Mouse (Mus musculus): ENCODE data around the gene Krtap14. TPM values are rescaled to one million over a fixed set of nuclear protein-coding genes. Genes with fewer than 3 reads are reported as not detected.

The Krtap14 gene
- total and polyA plus RNA-seq, 3 experiments = not detected

DNA sequence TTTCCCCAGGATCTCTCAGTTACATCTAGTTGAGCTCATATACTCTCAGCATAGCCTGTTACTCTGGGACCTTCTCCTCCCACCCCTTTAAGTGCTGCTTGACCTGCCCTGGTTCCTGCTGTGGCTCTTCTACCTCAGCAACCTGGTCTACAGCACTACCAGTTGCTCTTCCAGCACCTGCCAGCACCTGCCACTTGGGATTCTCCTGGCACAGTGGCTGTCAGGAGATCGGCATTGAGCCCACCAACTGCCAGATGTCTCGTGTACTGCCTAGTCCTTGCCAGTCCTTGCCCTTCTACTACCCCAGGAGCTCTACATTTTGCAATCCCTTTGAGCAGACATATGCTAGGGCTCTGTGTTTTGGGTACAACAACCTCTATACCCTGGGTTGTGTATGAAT is 39.2 kb downstream of the Krtap14 start:
- Histone ChIP-seq H3K4me2 (ENCODE audit: insufficient read depth, low read depth, poor library complexity, severe bottlenecking) (no peak overlapping the region), H3K79me2 (replicated peaks; ENCODE audit: control insufficient read depth, extremely low read depth, insufficient read depth, poor library complexity, severe bottlenecking) (no peaks in the 10 kb centered on the region), H3K27me3 (replicated peaks) (no peaks in the 10 kb centered on the region), H3K4me3 (replicated peaks in 1 of 3; ENCODE audit: low read depth in 2 of 3, low read length in 2 of 3, poor library complexity in 1 of 3) (no peak overlapping the region), H3K4me1 (ENCODE audit: control insufficient read depth in 1 of 2, insufficient read depth in 2 of 2) (no peaks in the 10 kb centered on the region), H3K36me3 (replicated peaks in 1 of 2; ENCODE audit: control insufficient read depth in 1 of 2, insufficient read depth in 1 of 2, low read length in 1 of 2) (no peaks in the 10 kb centered on the region), H3K9me3 (replicated peaks; ENCODE audit: low read length) (peaks cover 43% of the 10 kb centered on the region), H3K9ac (ENCODE audit: insufficient read depth, low read depth) (no peak overlapping the region), H3K27ac (ENCODE audit: insufficient read depth, low read depth) (no peak overlapping the region)
- dilution Hi-C loops (cut with MboI; ENCODE audit: extremely low pct_ligation_motif_present, extremely low pct_unique_long_range_greater_than_20kb, low sequenced_read_pairs) = no loop called here
- DNase-seq (ENCODE audit: extremely low read depth) = no peak
- TF ChIP-seq JUN (IDR thresholded peaks at IDR 0.05; ENCODE audit: insufficient read depth, low read depth, low read length) (no peak), SMC3 (IDR thresholded peaks at IDR 0.05; ENCODE audit: low read depth, low read length) (no peak), ZMIZ1 (IDR thresholded peaks at IDR 0.05; ENCODE audit: low read depth, low read length) (no peak), UBTF (IDR thresholded peaks at IDR 0.05; ENCODE audit: low read depth, low read length) (no peak), ZKSCAN1 (IDR thresholded peaks at IDR 0.05; ENCODE audit: borderline replicate concordance, low read depth, low read length) (no peak), TBP (conservative IDR thresholded peaks at IDR 0.05; ENCODE audit: low read depth, low read length) (no peak), JUND (conservative IDR thresholded peaks at IDR 0.05; ENCODE audit: low read depth, low read length) (no peak), ETS1 (conservative IDR thresholded peaks at IDR 0.05; ENCODE audit: low read depth, low read length) (no peak), MAX (IDR thresholded peaks at IDR 0.05; ENCODE audit: low read length) (no peak), IRF4 (IDR thresholded peaks at IDR 0.05; ENCODE audit: low read depth, low read length) (no peak), MAZ (IDR thresholded peaks at IDR 0.05; ENCODE audit: low read depth, low read length) (no peak), EP300 (IDR thresholded peaks at IDR 0.05; ENCODE audit: low read length) (no peak), RAD21 (IDR thresholded peaks at IDR 0.05; ENCODE audit: low read depth, low read length) (no peak)
- in situ Hi-C loops (cut with MboI; ENCODE audit: low pct_ligation_motif_present, low pct_unique_long_range_greater_than_20kb, low sequenced_read_pairs) = no loop called here

DNA sequence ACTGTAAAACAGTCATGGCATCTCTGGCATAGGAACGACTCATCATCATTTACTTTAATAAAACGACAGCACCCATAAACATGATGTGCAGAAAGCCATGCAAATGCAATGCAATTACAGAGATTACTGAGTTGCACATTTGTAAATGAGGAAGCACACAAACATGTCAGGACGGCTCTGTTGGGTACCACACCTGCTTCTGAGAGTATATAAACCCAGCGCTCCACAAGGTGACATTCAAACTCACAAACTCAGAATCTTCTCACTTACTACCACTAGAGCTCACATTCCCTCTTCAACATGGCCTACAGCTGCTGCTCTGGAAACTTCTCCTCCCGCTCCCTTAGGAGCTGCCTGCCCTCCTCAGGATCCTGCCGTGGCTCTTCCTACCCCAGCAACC is 48.3 kb downstream of the Krtap14 start, which contains the start of gene Gm5965:
Gene Gm5965, plus strand, starts transcription at position 301 of the 400 bp plus-strand sequence.
- Histone ChIP-seq H3K9me3 (replicated peaks; ENCODE audit: low read length) (peaks cover 51% of the 10 kb centered on the region), H3K9ac (ENCODE audit: insufficient read depth, low read depth) (no peak within 1 kb of the TSS), H3K79me2 (replicated peaks; ENCODE audit: control insufficient read depth, extremely low read depth, insufficient read depth, poor library complexity, severe bottlenecking) (no peaks in the 10 kb centered on the region), H3K4me1 (ENCODE audit: control insufficient read depth in 1 of 2, insufficient read depth in 2 of 2) (no peaks in the 10 kb centered on the region), H3K27ac (ENCODE audit: insufficient read depth, low read depth) (no peak within 1 kb of the TSS), H3K36me3 (replicated peaks in 1 of 2; ENCODE audit: control insufficient read depth in 1 of 2, insufficient read depth in 1 of 2, low read length in 1 of 2) (no peaks in the 10 kb centered on the region), H3K4me3 (replicated peaks in 1 of 3; ENCODE audit: low read depth in 2 of 3, low read length in 2 of 3, poor library complexity in 1 of 3) (no peak within 1 kb of the TSS), H3K27me3 (replicated peaks) (no peaks in the 10 kb centered on the region), H3K4me2 (ENCODE audit: insufficient read depth, low read depth, poor library complexity, severe bottlenecking) (no peak within 1 kb of the TSS)
- in situ Hi-C loops (cut with MboI; ENCODE audit: low pct_ligation_motif_present, low pct_unique_long_range_greater_than_20kb, low sequenced_read_pairs) = no loop called here
- dilution Hi-C loops (cut with MboI; ENCODE audit: extremely low pct_ligation_motif_present, extremely low pct_unique_long_range_greater_than_20kb, low sequenced_read_pairs) = no loop called here
- TF ChIP-seq MEF2A (IDR thresholded peaks at IDR 0.05; ENCODE audit: borderline replicate concordance, low read depth, low read length) = no peak
- DNase-seq (ENCODE audit: extremely low read depth) = no peak

DNA sequence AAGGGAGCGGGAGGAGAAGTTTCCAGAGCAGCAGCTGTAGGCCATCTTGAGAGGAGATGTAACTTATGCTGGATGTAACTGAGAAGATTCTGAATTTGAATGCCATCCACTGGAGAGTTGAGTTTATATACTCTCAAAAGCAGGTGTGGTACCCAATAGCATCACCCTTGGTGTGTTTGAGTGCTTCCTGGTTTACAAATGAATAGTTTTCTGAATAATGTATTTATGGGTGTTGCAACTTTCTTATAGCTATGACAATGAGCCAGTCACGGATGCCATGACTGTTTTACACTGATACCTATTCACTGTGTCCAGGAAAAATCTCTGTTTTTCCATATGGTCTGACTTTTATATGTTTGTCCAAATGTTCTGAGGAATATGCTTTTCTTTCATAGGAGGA is 51.8 kb downstream of the Krtap14 start, which contains the start of gene 2310057N15Rik:
Gene 2310057N15Rik, minus strand, starts transcription at position 101 of the 400 bp plus-strand sequence.
- Histone ChIP-seq H3K79me2 (replicated peaks; ENCODE audit: control insufficient read depth, extremely low read depth, insufficient read depth, poor library complexity, severe bottlenecking) (no peaks in the 10 kb centered on the region), H3K36me3 (replicated peaks in 1 of 2; ENCODE audit: control insufficient read depth in 1 of 2, insufficient read depth in 1 of 2, low read length in 1 of 2) (no peaks in the 10 kb centered on the region), H3K27me3 (replicated peaks) (no peaks in the 10 kb centered on the region), H3K4me3 (replicated peaks in 1 of 3; ENCODE audit: low read depth in 2 of 3, low read length in 2 of 3, poor library complexity in 1 of 3) (no peak within 1 kb of the TSS), H3K9me3 (replicated peaks; ENCODE audit: low read length) (peaks cover 39% of the 10 kb centered on the region), H3K4me2 (ENCODE audit: insufficient read depth, low read depth, poor library complexity, severe bottlenecking) (no peak within 1 kb of the TSS), H3K9ac (ENCODE audit: insufficient read depth, low read depth) (no peak within 1 kb of the TSS), H3K27ac (ENCODE audit: insufficient read depth, low read depth) (no peak within 1 kb of the TSS), H3K4me1 (ENCODE audit: control insufficient read depth in 1 of 2, insufficient read depth in 2 of 2) (no peaks in the 10 kb centered on the region)
- TF ChIP-seq ZKSCAN1 (IDR thresholded peaks at IDR 0.05; ENCODE audit: borderline replicate concordance, low read depth, low read length) = no peak
- no peak for TF ChIP-seq SIN3A (IDR thresholded peaks at IDR 0.05; ENCODE audit: low read length)
- no peak for TF ChIP-seq CHD1 (IDR thresholded peaks at IDR 0.05; ENCODE audit: low read depth, low read length)
- TF ChIP-seq MAZ (IDR thresholded peaks at IDR 0.05; ENCODE audit: low read depth, low read length) = no peak
- no peak for TF ChIP-seq CHD2 (IDR thresholded peaks at IDR 0.05; ENCODE audit: low read length)
- TF ChIP-seq MAFK (IDR thresholded peaks at IDR 0.05; ENCODE audit: insufficient replicate concordance, low read length) = no peak
- no peak for TF ChIP-seq USF2 (conservative IDR thresholded peaks at IDR 0.05; ENCODE audit: low read depth, low read length)
- no peak for TF ChIP-seq BHLHE40 (IDR thresholded peaks at IDR 0.05; ENCODE audit: low read depth, low read length)
- no peak for TF ChIP-seq KAT2A (IDR thresholded peaks at IDR 0.05; ENCODE audit: insufficient replicate concordance, low read length)
- no peak for TF ChIP-seq ELF1 (IDR thresholded peaks at IDR 0.05; ENCODE audit: low read depth, low read length)
- no peak for TF ChIP-seq HCFC1 (IDR thresholded peaks at IDR 0.05; ENCODE audit: low read depth, low read length)
- no peak for TF ChIP-seq ETS1 (conservative IDR thresholded peaks at IDR 0.05; ENCODE audit: low read depth, low read length)
- no peak for TF ChIP-seq ZC3H11A (IDR thresholded peaks at IDR 0.05; ENCODE audit: low read depth, low read length)
- no peak for TF ChIP-seq SMC3 (IDR thresholded peaks at IDR 0.05; ENCODE audit: low read depth, low read length)
- no peak for TF ChIP-seq JUN (IDR thresholded peaks at IDR 0.05; ENCODE audit: insufficient read depth, low read depth, low read length)
- TF ChIP-seq ZMIZ1 (IDR thresholded peaks at IDR 0.05; ENCODE audit: low read depth, low read length) = no peak
- no peak for TF ChIP-seq POLR2A (IDR thresholded peaks at IDR 0.05; ENCODE audit: low read depth, low read length)
- no peak for TF ChIP-seq NRF1 (IDR thresholded peaks at IDR 0.05; ENCODE audit: low read depth, low read length)
- TF ChIP-seq IRF4 (IDR thresholded peaks at IDR 0.05; ENCODE audit: low read depth, low read length) = no peak
- no peak for DNase-seq (ENCODE audit: extremely low read depth)
- in situ Hi-C loops (cut with MboI; ENCODE audit: low pct_ligation_motif_present, low pct_unique_long_range_greater_than_20kb, low sequenced_read_pairs) = no loop called here
- dilution Hi-C loops (cut with MboI; ENCODE audit: extremely low pct_ligation_motif_present, extremely low pct_unique_long_range_greater_than_20kb, low sequenced_read_pairs) = no loop called here
